ENCODE assay signal across 9 mouse cellular contexts in the genomic region with DNA sequence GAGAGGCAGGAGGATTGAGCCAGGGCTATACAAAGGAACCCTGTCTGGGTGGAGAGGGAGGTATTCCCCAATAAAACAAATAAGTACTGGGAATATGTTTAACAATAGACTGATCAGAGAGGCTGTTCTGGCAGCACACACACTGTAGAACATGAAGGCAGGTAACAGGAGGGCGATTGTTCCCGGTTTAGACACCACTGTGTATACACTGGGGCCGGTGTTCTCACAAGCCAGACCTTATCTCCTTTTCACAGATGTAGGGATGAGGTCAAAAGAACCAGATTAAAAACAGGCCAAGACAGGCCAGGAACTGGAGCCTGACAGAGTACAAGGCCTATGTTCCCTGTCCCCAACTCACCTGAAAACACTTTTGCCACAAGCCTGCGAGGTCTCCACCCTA. TPM values are rescaled to one million over a fixed set of nuclear protein-coding genes. Genes with fewer than 3 reads are reported as not detected.
DNase-seq lines count a peak whose midpoint lies in the region; ATAC-seq and TF ChIP-seq lines count a peak whose summit lies in the region.
"Had no signal": no experiment of that assay in that cellular context is flagged by ENCODE, and none has a peak within 500 bp of the region (broad histone marks: within the 10 kb centered on the region; RNA-seq: fewer than 3 reads in every experiment).

No protein-coding gene starts in this region.

- WGBS in hindbrain, embryonic 12.5 days = 36% methylated on average over 4 of the region's 4 CpGs
- WGBS in hindbrain, embryonic 16.5 days = 40% methylated on average over 4 of the region's 4 CpGs
- WGBS in forebrain, embryonic 14.5 days = 30% methylated on average over 4 of the region's 4 CpGs
- 22% methylated on average over 4 of the region's 4 CpGs for WGBS in liver, postnatal 0 days (ENCODE audit: insufficient replicate concordance)

- H3K9me3 ChIP-seq in hindbrain, embryonic 12.5 days (replicated peaks) = no peaks in the 10 kb centered on the region
- H3K9me3 ChIP-seq in hindbrain, embryonic 16.5 days (ENCODE audit: control insufficient read depth, low read length) = no peaks in the 10 kb centered on the region
- no peaks in the 10 kb centered on the region for H3K9me3 ChIP-seq in MEL (replicated peaks; ENCODE audit: insufficient read depth, low read length)
- no peaks in the 10 kb centered on the region for H3K9me3 ChIP-seq in forebrain, embryonic 14.5 days (replicated peaks; ENCODE audit: control insufficient read depth, low read length)
- no peaks in the 10 kb centered on the region for H3K9me3 ChIP-seq in liver, postnatal 0 days (ENCODE audit: low read length)

- peaks cover 58% of the 10 kb centered on the region for H3K4me1 ChIP-seq in hindbrain, embryonic 12.5 days
- H3K4me1 ChIP-seq in hindbrain, embryonic 16.5 days (ENCODE audit: control insufficient read depth, insufficient read depth, low read depth, low read length) = peaks cover 31% of the 10 kb centered on the region
- peaks cover 34 to 64% of the 10 kb centered on the region in 2 experiments for H3K4me1 ChIP-seq in MEL (ENCODE audit: control insufficient read depth in 1 of 2, insufficient read depth in 2 of 2, low read length in 2 of 2)
- H3K4me1 ChIP-seq in forebrain, embryonic 14.5 days (ENCODE audit: control insufficient read depth, insufficient read depth, low read length) = peaks cover 32% of the 10 kb centered on the region
- H3K4me1 ChIP-seq in liver, postnatal 0 days (ENCODE audit: insufficient read depth) = peaks cover 67% of the 10 kb centered on the region

- H3K79me2 ChIP-seq in MEL (ENCODE audit: control insufficient read depth, insufficient read depth, low read length, poor library complexity) = peaks cover 90% of the 10 kb centered on the region

- TF ChIP-seq EP300 in MEL (IDR thresholded peaks at IDR 0.05; ENCODE audit: low read depth in 1 of 2, low read length in 2 of 2) = peak; percentile 85
- TF ChIP-seq EP300 in liver, postnatal 0 days (IDR thresholded peaks at IDR 0.05; ENCODE audit: low read depth) = peak; percentile 92

- peak; percentile 15; the same call in 1 of the 2 replicates for ATAC-seq in hindbrain, embryonic 12.5 days (ENCODE audit: low FRiP score)
- ATAC-seq in hindbrain, embryonic 16.5 days = no peak
- peak; percentile 11; the same call in 1 of the 2 replicates for ATAC-seq in forebrain, embryonic 14.5 days
- ATAC-seq in liver, postnatal 0 days = peak; percentile 73

- H3K9ac ChIP-seq in hindbrain, embryonic 12.5 days = no peak overlapping the region
- no peak overlapping the region for H3K9ac ChIP-seq in hindbrain, embryonic 16.5 days (ENCODE audit: low read depth, low read length)
- H3K9ac ChIP-seq in MEL (ENCODE audit: control insufficient read depth, low read depth, low read length, poor library complexity, severe bottlenecking) = no peak overlapping the region
- H3K9ac ChIP-seq in forebrain, embryonic 14.5 days (ENCODE audit: low read length) = no peak overlapping the region
- peak overlapping the region; percentile 41 for H3K9ac ChIP-seq in liver, postnatal 0 days (replicated peaks)

- no peaks in the 10 kb centered on the region for H3K27me3 ChIP-seq in hindbrain, embryonic 12.5 days
- H3K27me3 ChIP-seq in hindbrain, embryonic 16.5 days (replicated peaks; ENCODE audit: control insufficient read depth, insufficient read depth, low read length) = no peaks in the 10 kb centered on the region
- H3K27me3 ChIP-seq in MEL (ENCODE audit: control insufficient read depth in 1 of 2, insufficient read depth in 2 of 2, low read length in 2 of 2) = no peaks in the 10 kb centered on the region
- H3K27me3 ChIP-seq in forebrain, embryonic 14.5 days (replicated peaks; ENCODE audit: control insufficient read depth, insufficient read depth, low read length) = no peaks in the 10 kb centered on the region
- no peaks in the 10 kb centered on the region for H3K27me3 ChIP-seq in liver, postnatal 0 days (ENCODE audit: insufficient read depth, low read length)

- 0 out of 2 replicates have a peak overlapping the region, but pooled peaks have one; percentile 53 for H3K4me2 ChIP-seq in hindbrain, embryonic 12.5 days (replicated peaks)
- no peak overlapping the region for H3K4me2 ChIP-seq in hindbrain, embryonic 16.5 days (ENCODE audit: low read length)
- H3K4me2 ChIP-seq in forebrain, embryonic 14.5 days (ENCODE audit: low read length) = peak overlapping the region; percentile 51; the same call in 1 of the 2 replicates
- peak overlapping the region; percentile 55 for H3K4me2 ChIP-seq in liver, postnatal 0 days (ENCODE audit: low read depth, low read length)

- no peaks in the 10 kb centered on the region for H3K36me3 ChIP-seq in hindbrain, embryonic 12.5 days
- no peaks in the 10 kb centered on the region for H3K36me3 ChIP-seq in hindbrain, embryonic 16.5 days (ENCODE audit: control insufficient read depth, insufficient read depth, low read length)
- H3K36me3 ChIP-seq in MEL (ENCODE audit: control insufficient read depth in 1 of 2, insufficient read depth in 2 of 2, low read length in 2 of 2) = peaks cover 5 to 67% of the 10 kb centered on the region in 2 experiments; a peak in 3 of 4 replicates
- no peaks in the 10 kb centered on the region for H3K36me3 ChIP-seq in forebrain, embryonic 14.5 days (ENCODE audit: control insufficient read depth, insufficient read depth, low read length)
- no peaks in the 10 kb centered on the region for H3K36me3 ChIP-seq in liver, postnatal 0 days (replicated peaks; ENCODE audit: insufficient read depth, low read length)

- peak; percentile 75 for DNase-seq in MEL (ENCODE audit: low read depth, low spot score)
- DNase-seq in forebrain, embryonic 14.5 days (ENCODE audit: low spot score) = no peak
- DNase-seq in liver, postnatal 0 days = no peak
- DNase-seq in adrenal gland, adult 2 months = no peak
- DNase-seq in frontal cortex, postnatal 36 days (ENCODE audit: low spot score in 2 of 2) = no peak
- DNase-seq in gastrocnemius, postnatal 10 days = no peak
- DNase-seq: kidney, adult 8-10 months had no signal

- TF ChIP-seq RAD21 in MEL (IDR thresholded peaks at IDR 0.05; ENCODE audit: low read depth, low read length) = no peak

- no peak overlapping the region for H3K4me3 ChIP-seq in hindbrain, embryonic 12.5 days
- H3K4me3 ChIP-seq in hindbrain, embryonic 16.5 days (ENCODE audit: low read length) = no peak overlapping the region
- no peak overlapping the region for H3K4me3 ChIP-seq in MEL (ENCODE audit: control insufficient read depth in 1 of 2, insufficient read depth in 1 of 2, low read depth in 2 of 2, low read length in 2 of 2)
- H3K4me3 ChIP-seq in forebrain, embryonic 14.5 days (ENCODE audit: low read depth, low read length) = no peak overlapping the region
- no peak overlapping the region for H3K4me3 ChIP-seq in liver, postnatal 0 days (ENCODE audit: low read depth, low read length)

- no peak for TF ChIP-seq CTCF in MEL (IDR thresholded peaks at IDR 0.05 in 2 of 3, conservative IDR thresholded peaks at IDR 0.05 in 1 of 3; ENCODE audit: control insufficient read depth in 1 of 3, insufficient read depth in 1 of 3, low read depth in 2 of 3, low read length in 3 of 3, poor library complexity in 1 of 3, severe bottlenecking in 1 of 3)
- no peak for TF ChIP-seq CTCF in liver, postnatal 0 days (IDR thresholded peaks at IDR 0.05; ENCODE audit: low read depth)

- no peak for TF ChIP-seq POLR2A in MEL (IDR thresholded peaks at IDR 0.05; ENCODE audit: control insufficient read depth in 1 of 2, insufficient read depth in 1 of 2, low read depth in 1 of 2, low read length in 2 of 2, poor library complexity in 1 of 2)

- H3K27ac ChIP-seq in hindbrain, embryonic 12.5 days = peak overlapping the region; percentile 25
- H3K27ac ChIP-seq in hindbrain, embryonic 16.5 days (ENCODE audit: low read depth, low read length) = no peak overlapping the region
- H3K27ac ChIP-seq in MEL (ENCODE audit: control insufficient read depth, low read depth, low read length) = peak overlapping the region; percentile 34
- peak overlapping the region; percentile 81; the same call in 1 of the 2 replicates for H3K27ac ChIP-seq in forebrain, embryonic 14.5 days (ENCODE audit: low read depth, low read length)
- H3K27ac ChIP-seq in liver, postnatal 0 days (ENCODE audit: low read depth) = peak overlapping the region; percentile 85

TF ChIP-seq in MEL, 35 proteins besides CTCF, POLR2A, EP300 and RAD21 (continues in another document):
- TF ChIP-seq KAT2A (conservative IDR thresholded peaks at IDR 0.05; ENCODE audit: low read depth, low read length) (no peak), ELF1 (IDR thresholded peaks at IDR 0.05; ENCODE audit: low read depth, low read length) (0 out of 2 replicates have a peak, but pooled peaks have one; percentile 20), CHD1 (IDR thresholded peaks at IDR 0.05; ENCODE audit: low read depth, low read length) (no peak), BHLHE40 (IDR thresholded peaks at IDR 0.05; ENCODE audit: borderline replicate concordance, low read depth, low read length) (peak; percentile 27; the same call in 1 of the 2 replicates), TCF12 (IDR thresholded peaks at IDR 0.05; ENCODE audit: low read depth, low read length) (peak; percentile 93)

RNA-seq across cellular contexts. Expression of gene Uck2, which starts 13.8 kb away (rescaled TPM):
- polyA plus RNA-seq in hindbrain, embryonic 12.5 days (2016; fragmentation: Nextera tagmentation; extraction: Ambion mirVana) = 98.6 and 112 TPM in 2 replicates
- polyA plus RNA-seq in hindbrain, embryonic 16.5 days (2015; fragmentation: Nextera tagmentation; extraction: Ambion mirVana) = 43.0 and 45.2 TPM in 2 replicates
- total RNA-seq in MEL (2012; rRNA removed) = 191 and 213 TPM in 2 replicates
- 100 to 1,000 TPM; 290 to 643 TPM for polyA plus RNA-seq in MEL (2012; ENCODE audit: insufficient read depth in 1 of 2, insufficient read length in 2 of 2, low read depth in 1 of 2, low replicate concordance in 2 of 2, missing spikeins in 1 of 2)
- polyA plus RNA-seq in forebrain, embryonic 14.5 days (2014; fragmentation: Nextera tagmentation; extraction: Ambion mirVana) = 54.1 and 58.1 TPM in 2 replicates
- 18.6 and 20.9 TPM in 2 replicates for polyA plus RNA-seq in liver, postnatal 0 days (2015; fragmentation: Nextera tagmentation; extraction: Ambion mirVana)
- total RNA-seq in adrenal gland, adult 2 months (2021) = 100 to 1,000 TPM in 1 of 2 experiments, 10 to 100 TPM in 1; 39.5 to 107 TPM
- polyA plus RNA-seq in adrenal gland, adult 2 months (2012; rRNA removed) = 15.8 and 30.4 TPM in 2 replicates
- total RNA-seq in gastrocnemius, postnatal 10 days (2021) = 10 to 100 TPM; 25.1 to 32.1 TPM

RNA-seq across cellular contexts. Expression of gene Tmco1, which starts 36.9 kb away (rescaled TPM):
- 75.1 and 76.4 TPM in 2 replicates for polyA plus RNA-seq in hindbrain, embryonic 12.5 days (2016; fragmentation: Nextera tagmentation; extraction: Ambion mirVana)
- polyA plus RNA-seq in hindbrain, embryonic 16.5 days (2015; fragmentation: Nextera tagmentation; extraction: Ambion mirVana) = 72.7 and 85.8 TPM in 2 replicates
- total RNA-seq in MEL (2012; rRNA removed) = 126 and 128 TPM in 2 replicates
- 100 to 1,000 TPM in 1 of 2 experiments, not detected in 1; 110 TPM for polyA plus RNA-seq in MEL (2012; ENCODE audit: insufficient read depth in 1 of 2, insufficient read length in 2 of 2, low read depth in 1 of 2, low replicate concordance in 2 of 2, missing spikeins in 1 of 2)
- 81.7 and 84.0 TPM in 2 replicates for polyA plus RNA-seq in forebrain, embryonic 14.5 days (2014; fragmentation: Nextera tagmentation; extraction: Ambion mirVana)
- 54.6 and 57.6 TPM in 2 replicates for polyA plus RNA-seq in liver, postnatal 0 days (2015; fragmentation: Nextera tagmentation; extraction: Ambion mirVana)
- total RNA-seq in adrenal gland, adult 2 months (2021) = 100 to 1,000 TPM; 141 to 146 TPM
- polyA plus RNA-seq in adrenal gland, adult 2 months (2012; rRNA removed) = 58.7 and 83.4 TPM in 2 replicates
- 10 to 100 TPM; 42.8 to 43.2 TPM for total RNA-seq in gastrocnemius, postnatal 10 days (2021)
